Mouse (Mus musculus) liver, adult 2 months (tissue): ENCODE measurements at regions not wholly inside any gene's neighbourhood (a gene's known extent, or its start where the extent isn't known, plus 50 kb on each side); places are given as distances from the start of the nearest gene placed in this dataset.

Experiments used
- DNase-seq: peaks from one replicate; pipeline ENCODE4 v3.0.0-alpha.2; 2011; ENCODE audit warnings: low read depth, low spot score; ENCODE audit errors: extremely low read depth
- H3K27ac ChIP-seq: fragments of 200-500 bp; replicated peaks from 2 replicates; pipeline ENCODE4 v1.5.1; 2012; ENCODE audit warnings: low read depth, mild to moderate bottlenecking, control low read depth, inconsistent platforms, low read length; ENCODE audit not compliant: insufficient read depth
- H3K27me3 ChIP-seq: fragments of 200-500 bp; 2 replicates; pipeline ENCODE4 v1.6.1; 2012; ENCODE audit warnings: mild to moderate bottlenecking, moderate library complexity, low read length, inconsistent platforms; ENCODE audit not compliant: control insufficient read depth, insufficient read depth
- H3K36me3 ChIP-seq: fragments of 200-500 bp; 2 replicates; pipeline ENCODE4 v1.6.1; 2012; ENCODE audit warnings: low read length, inconsistent platforms; ENCODE audit not compliant: control insufficient read depth, insufficient read depth
- H3K4me1 ChIP-seq: fragments of 200-500 bp; 2 replicates; pipeline ENCODE4 v1.6.1; 2011; ENCODE audit warnings: low read length; ENCODE audit not compliant: control insufficient read depth, insufficient read depth
- H3K4me3 ChIP-seq: fragments of 200-500 bp; 2 replicates; pipeline ENCODE4 v1.5.1; 2011; ENCODE audit warnings: low read depth, mild to moderate bottlenecking, control low read depth, low read length, moderate library complexity; ENCODE audit not compliant: insufficient read depth
- H3K79me2 ChIP-seq: fragments of 200-500 bp; 2 replicates; pipeline ENCODE4 v1.6.1; 2012; ENCODE audit warnings: inconsistent platforms, mild to moderate bottlenecking, low read length, moderate library complexity; ENCODE audit not compliant: control insufficient read depth, insufficient read depth
- H3K9ac ChIP-seq: fragments of 200-500 bp; 2 replicates; pipeline ENCODE4 v1.6.1; 2012; ENCODE audit warnings: low read depth, mild to moderate bottlenecking, control low read depth, inconsistent platforms, low read length
- CTCF ChIP-seq: fragments of 200-500 bp; IDR thresholded peaks from 2 replicates; pipeline ENCODE4 v1.5.1; 2011; ENCODE audit warnings: low read depth, low read length, control low read depth
- POLR2A ChIP-seq: fragments of 200-500 bp; IDR thresholded peaks from 2 replicates; pipeline ENCODE4 v1.6.1; 2011; ENCODE audit warnings: low read length, control low read depth; ENCODE audit not compliant: insufficient read depth; ENCODE audit errors: extremely low read depth
- WGBS: fragments of 180-500 bp; shearing (Covaris S2); methylation state at CpG from one replicate; pipeline ENCODE4 v1.1.7; 2018; 5-methylcytosine and 5-hydroxymethylcytosine counted together

DNA sequence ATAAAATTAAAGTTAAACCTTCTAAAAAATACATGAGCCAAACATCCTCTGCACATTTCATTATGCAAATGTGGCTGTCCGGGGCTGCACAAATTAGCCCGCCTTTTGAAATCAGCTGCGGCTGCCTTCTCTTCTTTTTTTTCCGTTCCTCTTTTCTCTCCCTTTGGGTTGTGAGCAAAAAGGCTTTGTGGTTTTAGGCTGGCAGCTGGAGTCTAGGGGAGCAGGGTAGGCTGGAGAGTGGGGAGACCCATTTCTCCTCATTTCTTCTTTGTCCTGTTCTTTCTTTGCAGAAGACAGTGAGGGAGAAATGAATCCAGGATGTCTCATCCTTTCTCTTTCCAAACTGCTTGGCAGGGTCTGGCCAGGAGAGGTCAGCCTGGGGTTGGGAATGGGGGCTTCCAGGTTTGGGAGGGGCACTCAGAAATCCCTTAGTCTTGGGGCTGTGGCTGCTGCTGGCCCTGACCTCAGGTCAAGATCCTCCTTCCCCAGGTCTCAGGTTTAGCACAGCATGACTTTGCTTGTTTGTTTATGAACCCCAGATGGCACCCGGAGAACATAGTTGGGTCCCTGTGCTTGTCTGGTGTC, 163.2 kb upstream of the 4931429L15Rik start:
- H3K27ac ChIP-seq, result no peak overlapping the region
- H3K4me1 ChIP-seq, result peaks cover 4% of the 10 kb centered on the region
- H3K9ac ChIP-seq, result no peak overlapping the region
- DNase-seq, result no peak
- WGBS, result 81% methylated on average over 5 of the region's 5 CpGs
- no peaks in the 10 kb centered on the region for H3K79me2 ChIP-seq
- no peaks in the 10 kb centered on the region for H3K36me3 ChIP-seq
- no peak overlapping the region for H3K4me3 ChIP-seq
- TF ChIP-seq POLR2A, result no peak
- TF ChIP-seq CTCF, result no peak
- no peaks in the 10 kb centered on the region for H3K27me3 ChIP-seq

DNA sequence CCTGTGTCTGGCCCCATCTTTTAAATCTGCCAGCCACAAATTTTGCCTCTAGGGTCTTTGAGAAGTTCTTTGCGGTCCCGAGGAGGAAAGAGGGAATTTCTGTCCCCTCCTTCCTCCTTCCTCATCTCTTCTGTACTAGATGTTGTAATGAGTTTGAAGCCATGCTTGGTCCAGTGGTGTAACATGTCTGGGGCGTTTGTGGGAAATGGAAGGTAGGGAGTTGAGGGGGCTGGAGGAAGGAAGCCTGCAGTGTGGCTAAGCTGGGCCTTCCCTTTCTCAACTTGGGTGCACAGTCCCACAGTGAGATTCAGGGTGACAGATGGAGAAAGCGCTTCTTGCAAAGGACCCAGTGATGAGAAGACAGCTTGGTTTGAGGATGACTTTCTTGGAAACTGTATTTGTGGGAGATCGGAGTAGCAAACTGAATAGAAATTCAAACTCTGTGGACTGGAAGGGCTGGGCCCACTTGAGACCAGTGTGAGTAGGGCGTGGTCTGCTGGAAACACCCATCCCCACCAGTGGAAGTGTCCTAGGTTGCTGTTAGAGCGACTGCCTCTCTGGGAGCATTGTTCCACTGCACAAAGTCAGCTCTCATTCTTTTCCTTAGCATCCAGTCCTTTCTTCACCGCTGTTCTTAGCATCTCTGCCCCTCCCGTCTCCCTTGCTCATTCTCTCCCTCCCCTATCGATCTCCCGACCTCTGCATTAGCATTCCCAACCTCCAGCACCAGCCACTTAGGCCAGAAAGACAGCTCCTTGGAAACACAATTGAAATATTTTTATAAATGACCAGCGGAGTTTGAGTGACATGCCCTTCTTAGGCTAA, 162.5 kb upstream of the 4931429L15Rik start:
- WGBS, result 86% methylated on average over 12 of the region's 12 CpGs
- TF ChIP-seq POLR2A (no peak), CTCF (no peak)
- H3K27me3 ChIP-seq, result no peaks in the 10 kb centered on the region
- no peak overlapping the region for H3K27ac ChIP-seq
- no peak overlapping the region for H3K9ac ChIP-seq
- H3K36me3 ChIP-seq, result no peaks in the 10 kb centered on the region
- H3K4me3 ChIP-seq, result no peak overlapping the region
- H3K4me1 ChIP-seq, result peaks cover 4% of the 10 kb centered on the region
- H3K79me2 ChIP-seq, result no peaks in the 10 kb centered on the region
- no peak for DNase-seq

DNA sequence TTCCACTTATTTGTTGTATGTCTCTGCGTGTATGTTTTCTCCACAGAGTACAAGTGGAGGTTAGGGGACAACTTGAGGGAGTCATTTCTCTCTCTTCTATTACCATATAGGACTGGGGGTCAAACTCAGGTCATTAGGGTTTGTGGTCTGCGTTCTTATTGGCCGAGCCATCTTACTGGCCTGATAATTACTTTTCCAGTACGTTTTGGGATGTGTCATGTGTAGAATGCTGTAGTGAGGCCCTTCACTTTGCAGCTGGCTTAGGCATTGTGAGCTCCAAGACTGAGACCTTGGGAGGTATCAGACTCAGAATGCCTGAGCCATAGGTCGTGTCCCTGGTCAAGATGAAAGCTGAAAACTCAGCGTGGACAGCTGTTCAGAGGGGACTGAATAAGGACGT, 161.7 kb upstream of the 4931429L15Rik start:
- TF ChIP-seq POLR2A (no peak), CTCF (no peak)
- no peak for DNase-seq
- 76% methylated on average over 7 of the region's 7 CpGs for WGBS
- Histone ChIP-seq H3K27me3 (no peaks in the 10 kb centered on the region), H3K4me3 (no peak overlapping the region), H3K79me2 (no peaks in the 10 kb centered on the region), H3K36me3 (no peaks in the 10 kb centered on the region), H3K4me1 (peaks cover 4% of the 10 kb centered on the region), H3K27ac (no peak overlapping the region), H3K9ac (no peak overlapping the region)

DNA sequence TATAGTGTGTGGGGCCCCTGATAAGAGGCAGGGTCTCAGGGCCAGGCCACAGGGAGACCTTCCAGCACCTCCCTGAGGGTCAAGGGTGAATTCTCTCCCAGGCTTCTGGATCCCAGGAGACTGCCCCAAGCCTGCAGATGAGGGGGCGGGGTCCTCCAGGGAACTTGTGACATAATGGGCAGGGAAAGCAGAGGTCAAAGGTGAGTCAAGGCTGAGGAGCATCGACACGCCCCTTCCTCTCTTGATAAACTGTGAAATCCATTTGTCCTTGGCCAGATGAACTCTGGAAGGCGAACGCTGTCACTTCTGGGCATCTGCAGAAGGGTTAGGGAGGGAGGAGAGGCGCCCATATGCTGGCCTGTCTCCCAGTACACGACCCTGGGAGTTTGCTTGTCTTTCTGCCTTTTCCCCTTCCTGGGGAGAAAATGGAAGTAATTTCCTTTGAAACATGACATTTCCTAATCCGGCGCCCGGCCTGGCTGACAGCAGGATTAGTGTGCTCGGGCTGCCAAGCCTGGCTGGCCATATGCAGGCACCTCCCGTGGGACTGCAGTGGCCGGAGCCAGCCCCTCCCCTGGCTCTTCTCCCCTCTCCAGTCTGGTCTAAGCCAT, 160.4 kb upstream of the 4931429L15Rik start:
- TF ChIP-seq CTCF (no peak), POLR2A (no peak)
- peaks cover 4% of the 10 kb centered on the region for H3K4me1 ChIP-seq
- WGBS, result 3% methylated on average over 13 of the region's 13 CpGs
- peak overlapping the region; percentile 54 for H3K27ac ChIP-seq
- H3K79me2 ChIP-seq, result no peaks in the 10 kb centered on the region
- no peak overlapping the region; the same call in 1 of the 2 replicates for H3K9ac ChIP-seq
- H3K27me3 ChIP-seq, result no peaks in the 10 kb centered on the region
- peak; percentile 90 for DNase-seq
- H3K36me3 ChIP-seq, result no peaks in the 10 kb centered on the region
- H3K4me3 ChIP-seq, result no peak overlapping the region; the same call in 1 of the 2 replicates

DNA sequence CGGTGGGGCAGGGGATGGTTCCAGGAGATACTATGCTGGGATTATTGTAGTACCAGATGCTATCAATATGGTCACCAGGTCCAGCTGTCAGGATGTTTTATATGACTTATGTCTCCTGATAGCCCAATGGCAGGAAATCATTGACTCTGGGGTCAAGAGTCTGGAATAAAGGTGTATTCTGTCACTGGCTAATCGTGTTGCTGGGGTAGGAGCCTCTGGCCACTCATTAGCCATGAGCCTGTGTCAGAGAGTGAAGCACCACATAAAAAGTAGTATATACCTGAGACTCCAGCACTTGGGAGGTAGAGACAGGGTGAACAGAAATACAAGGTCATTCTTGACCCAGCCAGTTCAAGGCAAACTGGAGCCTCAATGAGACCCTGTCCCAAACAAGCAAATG, 158.8 kb upstream of the 4931429L15Rik start:
- no peaks in the 10 kb centered on the region for H3K27me3 ChIP-seq
- H3K4me1 ChIP-seq, result peaks cover 4% of the 10 kb centered on the region
- H3K4me3 ChIP-seq, result no peak overlapping the region
- no peaks in the 10 kb centered on the region for H3K79me2 ChIP-seq
- no peaks in the 10 kb centered on the region for H3K36me3 ChIP-seq
- 39% methylated on average over 2 of the region's 2 CpGs for WGBS
- no peak overlapping the region for H3K9ac ChIP-seq
- no peak overlapping the region for H3K27ac ChIP-seq
- TF ChIP-seq CTCF (no peak), POLR2A (no peak)
- no peak for DNase-seq
